Mouse (Mus musculus) right cerebral cortex, postnatal 36 days (tissue): ENCODE results near the gene Uvssa.

Experiments used
- DNase-seq, 2 experiments: peaks; one replicate each; pipeline ENCODE4 v3.0.0; 2022; ENCODE audit warnings: low spot score in 2 of 2, mixed read lengths in 1 of 2

Gene Uvssa

GRCm38 (mm10) chr5:33442927-33443710 lies 64.8 kb downstream of the Uvssa start:
- no peak for DNase-seq

GRCm38 (mm10) chr5:33443794-33444193 lies 65.4 kb downstream of the Uvssa start:
- DNase-seq = no peak

- DNase-seq = no peak
These were observed 77.4 kb downstream of the Uvssa start for GRCm38 (mm10) chr5:33455737-33456136.

- no peak for DNase-seq
These were observed 79.8 kb downstream of the Uvssa start for GRCm38 (mm10) chr5:33458132-33458622.

GRCm38 (mm10) chr5:33459111-33459510 lies 80.8 kb downstream of the Uvssa start:
- DNase-seq = no peak

GRCm38 (mm10) chr5:33464390-33464789 lies 86.0 kb downstream of the Uvssa start:
- no peak for DNase-seq

- DNase-seq = no peak
These were observed 87.1 kb downstream of the Uvssa start for GRCm38 (mm10) chr5:33465464-33465863.
